Mouse (Mus musculus) olfactory bulb, adult 2 months (tissue): ENCODE results near the gene Mpi. TPM values are rescaled to one million over a fixed set of nuclear protein-coding genes. Genes with fewer than 3 reads are reported as not detected.

ENCODE experiments used
- H3K27ac ChIP-seq: fragments of 200-500 bp; 2 replicates; pipeline ENCODE4 v1.5.1; 2012; ENCODE audit warnings: low read depth, low read length; ENCODE audit not compliant: insufficient read depth
- H3K4me1 ChIP-seq: fragments of 200-500 bp; 2 replicates; pipeline ENCODE4 v1.6.1; 2012; ENCODE audit warnings: low read length; ENCODE audit not compliant: control insufficient read depth, insufficient read depth
- H3K4me3 ChIP-seq: fragments of 200-500 bp; 2 replicates; pipeline ENCODE4 v1.5.1; 2012; ENCODE audit warnings: mild to moderate bottlenecking, low read depth, low read length, moderate library complexity; ENCODE audit not compliant: insufficient read depth
- CTCF ChIP-seq: fragments of 200-500 bp; IDR thresholded peaks from 2 replicates; pipeline ENCODE4 v1.5.1; 2012; ENCODE audit warnings: low read depth, mild to moderate bottlenecking, low read length, moderate library complexity; ENCODE audit not compliant: insufficient read depth
- POLR2A ChIP-seq: fragments of 200-500 bp; IDR thresholded peaks from 2 replicates; pipeline ENCODE4 v1.6.1; 2012; ENCODE audit warnings: mild to moderate bottlenecking, low read depth, low read length, moderate library complexity; ENCODE audit not compliant: insufficient read depth
- WGBS: fragments of 180-500 bp; shearing (Covaris S2); methylation state at CpG from one replicate; pipeline ENCODE4 v1.1.7; 2018; 5-methylcytosine and 5-hydroxymethylcytosine counted together
- polyA plus RNA-seq: library from polyadenylated mRNA; stranded (reverse); fragments of >200 nt; gene quantifications from 2 replicates; pipeline ENCODE4 v1.2.4, GENCODE M21; 2012; ENCODE audit warnings: low replicate concordance; ENCODE audit not compliant: missing spikeins, insufficient read depth, insufficient read length

Gene Mpi
- polyA plus RNA-seq, result not detected in 2 replicates

- Histone ChIP-seq H3K4me1 (peaks cover 17% of the 10 kb centered on the region; the same call in 1 of the 2 replicates), H3K27ac (no peak within 1 kb of the TSS), H3K4me3 (peak within 1 kb of the TSS; percentile 97)
- WGBS, result 5% methylated on average over 28 of the region's 28 CpGs
- no peak for TF ChIP-seq CTCF
- peak; percentile 46; the same call in 1 of the 2 replicates for TF ChIP-seq POLR2A
Measured at GRCm38 (mm10) chr9:57552139-57552887, at the start of gene Mpi. Mpi (minus strand) TSS chr9:57552763.

DNA sequence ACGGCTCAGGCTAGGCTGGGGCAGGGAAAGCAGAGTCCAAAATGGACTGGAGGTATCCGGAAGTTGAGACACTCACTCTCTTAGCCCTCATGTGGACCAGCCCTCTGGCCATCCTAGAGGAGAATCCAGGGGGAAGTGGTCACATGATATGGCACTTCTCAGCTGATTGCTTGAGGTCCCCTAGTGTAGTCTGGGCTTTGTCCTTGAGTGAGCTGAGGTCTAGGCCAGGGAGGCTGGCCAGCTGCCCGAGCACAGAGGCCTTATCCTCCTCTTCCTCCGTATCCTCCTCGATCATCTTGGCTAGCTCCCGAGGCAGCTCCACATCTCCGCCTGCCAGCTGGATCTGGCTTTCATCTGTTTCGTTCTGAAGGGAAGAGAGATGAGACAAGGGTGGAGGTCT is 49.5 kb upstream of the Mpi start:
- H3K27ac ChIP-seq, result no peak overlapping the region
- peaks cover 29% of the 10 kb centered on the region for H3K4me1 ChIP-seq
- TF ChIP-seq POLR2A, result no peak
- TF ChIP-seq CTCF, result no peak
- 53% methylated on average over 8 of the region's 8 CpGs for WGBS
- no peak overlapping the region for H3K4me3 ChIP-seq

- H3K4me3 ChIP-seq, result no peak overlapping the region
- peaks cover 27% of the 10 kb centered on the region for H3K4me1 ChIP-seq
- TF ChIP-seq CTCF (no peak), POLR2A (no peak)
- H3K27ac ChIP-seq, result no peak overlapping the region; the same call in 1 of the 2 replicates
- 68% methylated on average over 2 of the region's 2 CpGs for WGBS
Measured at GRCm38 (mm10) chr9:57601353-57601706, 48.8 kb upstream of the Mpi start.

- H3K27ac ChIP-seq, result no peak overlapping the region; the same call in 1 of the 2 replicates
- H3K4me1 ChIP-seq, result peaks cover 22% of the 10 kb centered on the region
- WGBS, result 59% methylated on average over 3 of the region's 3 CpGs
- TF ChIP-seq POLR2A, result no peak
- TF ChIP-seq CTCF, result no peak
- no peak overlapping the region for H3K4me3 ChIP-seq
Measured at GRCm38 (mm10) chr9:57600620-57601352, 48.2 kb upstream of the Mpi start.

GRCm38 (mm10) chr9:57598851-57599563 is 46.4 kb upstream of the Mpi start:
- Histone ChIP-seq H3K27ac (no peak overlapping the region), H3K4me3 (no peak overlapping the region), H3K4me1 (peaks cover 22% of the 10 kb centered on the region)
- WGBS, result 79% methylated on average over 8 of the region's 8 CpGs
- TF ChIP-seq POLR2A (no peak), CTCF (no peak)

DNA sequence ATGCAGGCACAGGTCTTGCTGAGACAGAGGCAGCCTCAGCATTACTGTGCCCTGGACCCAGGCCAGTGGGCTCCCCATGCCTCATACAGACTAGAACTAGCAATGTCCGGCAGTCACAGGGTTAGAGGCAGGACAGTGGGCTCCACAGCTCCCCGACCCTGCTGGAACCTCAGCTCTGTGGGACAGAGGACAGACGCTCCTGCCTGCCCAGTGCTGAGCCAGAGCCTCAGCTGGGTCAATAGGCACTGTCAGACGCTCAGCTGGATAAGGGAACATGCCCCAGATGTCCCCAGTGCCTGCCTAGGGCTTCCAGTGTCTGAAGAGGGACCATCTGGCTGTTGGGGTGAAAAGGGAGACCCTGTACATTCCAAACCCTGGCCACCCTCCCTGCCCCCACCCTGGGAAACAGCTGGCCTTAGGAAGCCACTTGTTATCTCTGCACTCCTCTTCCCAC is 45.4 kb upstream of the Mpi start:
- H3K27ac ChIP-seq, result no peak overlapping the region
- peaks cover 22% of the 10 kb centered on the region for H3K4me1 ChIP-seq
- WGBS, result 56% methylated on average over 4 of the region's 4 CpGs
- no peak overlapping the region for H3K4me3 ChIP-seq
- TF ChIP-seq POLR2A (no peak), CTCF (no peak)

- no peak overlapping the region for H3K27ac ChIP-seq
- WGBS, result 91% methylated on average over 8 of the region's 8 CpGs
Measured at GRCm38 (mm10) chr9:57597265-57597664, 44.7 kb upstream of the Mpi start.

DNA sequence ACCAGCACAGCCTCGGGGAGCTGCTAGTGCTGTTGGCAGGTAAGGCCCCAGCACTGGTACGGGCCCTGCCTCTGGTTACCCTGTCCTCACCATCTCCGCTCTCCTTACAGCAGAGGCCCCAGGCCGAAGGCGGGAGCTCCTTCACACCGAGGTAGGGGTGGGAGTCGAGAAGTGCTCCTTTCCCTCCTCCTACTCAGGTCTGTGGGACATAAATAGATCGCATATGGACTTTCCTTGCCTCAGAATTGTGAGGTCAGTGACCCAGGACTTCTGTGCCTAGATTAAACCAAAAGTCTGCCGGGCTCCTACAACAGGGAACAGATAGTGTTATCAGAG is 41.6 kb upstream of the Mpi start:
- Histone ChIP-seq H3K4me1 (peaks cover 16% of the 10 kb centered on the region), H3K4me3 (no peak overlapping the region), H3K27ac (no peak overlapping the region)
- TF ChIP-seq POLR2A (no peak), CTCF (no peak)
- 85% methylated on average over 9 of the region's 9 CpGs for WGBS

More at GRCm38 (mm10) chr9:57597265-57597664, 44.7 kb upstream of the Mpi start:
- no peak overlapping the region for H3K4me3 ChIP-seq
- TF ChIP-seq CTCF (no peak), POLR2A (no peak)
- H3K4me1 ChIP-seq, result peaks cover 20% of the 10 kb centered on the region

- TF ChIP-seq CTCF (no peak), POLR2A (no peak)
- no peak overlapping the region for H3K27ac ChIP-seq
- H3K4me1 ChIP-seq, result peaks cover 14% of the 10 kb centered on the region
- 74% methylated on average over 12 of the region's 12 CpGs for WGBS
- H3K4me3 ChIP-seq, result no peak overlapping the region
Measured at GRCm38 (mm10) chr9:57593454-57594173, 41.1 kb upstream of the Mpi start.
